Comparison of ENCODE assay signal across 9 mouse cellular contexts in the genomic region with DNA sequence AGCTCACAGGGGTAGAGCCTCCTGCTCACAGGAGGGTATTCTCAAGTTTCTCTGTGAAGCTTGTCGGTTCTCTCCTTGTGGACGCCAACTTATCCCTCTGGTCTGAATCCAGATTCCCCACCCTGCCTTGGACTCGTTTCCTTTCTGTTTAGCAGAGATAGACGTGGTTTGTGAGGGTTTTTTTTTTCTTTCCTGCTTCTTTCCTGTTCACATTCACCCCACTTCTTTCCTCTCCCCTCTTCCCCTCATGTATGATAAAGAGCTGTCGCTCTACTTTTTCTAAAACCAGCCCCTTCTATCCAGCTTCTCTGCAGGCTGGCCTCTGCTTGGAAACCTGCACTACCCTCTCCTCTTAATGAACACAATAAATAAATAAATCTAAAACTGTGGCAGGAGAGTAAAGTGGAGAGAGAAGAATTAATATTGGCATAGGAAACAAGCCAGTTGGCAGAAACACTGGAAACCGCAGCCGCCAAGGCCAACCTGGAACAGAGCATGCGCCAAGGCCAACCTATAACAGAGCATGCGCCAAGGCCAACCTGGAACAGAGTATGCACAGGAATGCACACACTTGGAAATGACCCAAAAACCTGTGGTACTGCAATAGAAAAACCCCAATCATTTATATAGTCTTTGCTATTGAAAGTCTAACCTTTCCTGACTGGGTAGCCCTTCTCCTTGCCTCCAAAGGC.
DNase-seq lines count a peak whose midpoint lies in the region; ATAC-seq and TF ChIP-seq lines count a peak whose summit lies in the region.
"Had no signal": no experiment of that assay in that cellular context is flagged by ENCODE, and none has a peak within 500 bp of the region (broad histone marks: within the 10 kb centered on the region; RNA-seq: fewer than 3 reads in every experiment).

No protein-coding gene starts in this region.

- DNase-seq in hindbrain, postnatal 0 days (ENCODE audit: low spot score): peak; percentile 12
- no peak for DNase-seq in hindbrain, embryonic 10.5 days (ENCODE audit: low spot score)
- DNase-seq in gastrocnemius, adult 18-20 months (ENCODE audit: low spot score): peak; percentile 52
- DNase-seq in kidney, postnatal 14 days: peak; percentile 45
- peak; percentile 40 for DNase-seq in skeletal muscle tissue, adult 2 months (ENCODE audit: low read depth, low spot score)
- no peak for DNase-seq in embryo, embryonic 9.5 days (ENCODE audit: extremely low spot score)
- DNase-seq in right cerebral cortex, postnatal 14 days: no peak
- no peak for DNase-seq in right cerebral cortex, postnatal 36 days (ENCODE audit: low spot score in 2 of 2)

- 60% methylated on average over 9 of the region's 9 CpGs for WGBS in hindbrain, postnatal 0 days
- 86% methylated on average over 9 of the region's 9 CpGs for WGBS in hindbrain, embryonic 10.5 days

- H3K27ac ChIP-seq in hindbrain, postnatal 0 days: no peak overlapping the region
- H3K27ac ChIP-seq in hindbrain, embryonic 10.5 days: no peak overlapping the region
- H3K27ac ChIP-seq: liver, embryonic 15.5 days had no signal

- no peak for ATAC-seq in hindbrain, postnatal 0 days

- no peak overlapping the region for H3K9ac ChIP-seq in hindbrain, postnatal 0 days (replicated peaks; ENCODE audit: low read length)
- H3K9ac ChIP-seq: liver, embryonic 15.5 days had no signal

- H3K27me3 ChIP-seq in hindbrain, postnatal 0 days (ENCODE audit: insufficient read depth, low read length): no peaks in the 10 kb centered on the region
- no peaks in the 10 kb centered on the region for H3K27me3 ChIP-seq in hindbrain, embryonic 10.5 days (ENCODE audit: insufficient read depth, poor library complexity, severe bottlenecking)

- no peak overlapping the region for H3K4me2 ChIP-seq in hindbrain, postnatal 0 days (ENCODE audit: low read depth, low read length)
- H3K4me2 ChIP-seq: liver, embryonic 15.5 days had no signal

- peaks cover 9% of the 10 kb centered on the region for H3K4me1 ChIP-seq in hindbrain, postnatal 0 days (ENCODE audit: insufficient read depth, low read length)
- H3K4me1 ChIP-seq in hindbrain, embryonic 10.5 days (replicated peaks): peaks cover 15% of the 10 kb centered on the region
- H3K4me1 ChIP-seq: liver, embryonic 15.5 days had no signal

- TF ChIP-seq CTCF in hindbrain, postnatal 0 days (IDR thresholded peaks at IDR 0.05; ENCODE audit: low read depth): no peak

- H3K36me3 ChIP-seq in hindbrain, postnatal 0 days (ENCODE audit: insufficient read depth, low read length): no peaks in the 10 kb centered on the region
- no peaks in the 10 kb centered on the region for H3K36me3 ChIP-seq in hindbrain, embryonic 10.5 days
- H3K36me3 ChIP-seq: liver, embryonic 15.5 days had no signal

- H3K4me3 ChIP-seq in hindbrain, postnatal 0 days (ENCODE audit: low read length): no peak overlapping the region
- no peak overlapping the region for H3K4me3 ChIP-seq in hindbrain, embryonic 10.5 days
- H3K4me3 ChIP-seq: liver, embryonic 15.5 days had no signal

- H3K9me3 ChIP-seq in hindbrain, postnatal 0 days (ENCODE audit: low read length): no peaks in the 10 kb centered on the region
- H3K9me3 ChIP-seq in hindbrain, embryonic 10.5 days: no peaks in the 10 kb centered on the region
- H3K9me3 ChIP-seq: liver, embryonic 15.5 days had no signal

Comparison
In these comparisons a context has a peak if more than half of its experiments do, and no peak if none do; other contexts are left out.
1. DNase-seq: peak in hindbrain, postnatal 0 days (single experiment), gastrocnemius, adult 18-20 months (single experiment), kidney, postnatal 14 days (single experiment) and skeletal muscle tissue, adult 2 months (single experiment); none in hindbrain, embryonic 10.5 days (single experiment), embryo, embryonic 9.5 days (single experiment), right cerebral cortex, postnatal 14 days (single experiment) and right cerebral cortex, postnatal 36 days (0 of 2).